Comparison of ENCODE assay signal across 23 mouse cellular contexts in genomic region chr19:40251115-40251514, GRCm38 (mm10).
"Had no signal": no experiment of that assay in that cellular context is flagged by ENCODE, and none has a peak within 500 bp of the region (broad histone marks: within the 10 kb centered on the region; RNA-seq: fewer than 3 reads in every experiment).

No protein-coding gene starts in this region.

- H3K4me2 ChIP-seq: heart, embryonic 12.5 days; hindbrain, embryonic 13.5 days; hindbrain, embryonic 15.5 days; kidney, embryonic 15.5 days; limb, embryonic 12.5 days had no signal

- H3K4me3 ChIP-seq: heart, embryonic 10.5 days; heart, embryonic 12.5 days; hindbrain, embryonic 13.5 days; hindbrain, embryonic 15.5 days; kidney, embryonic 15.5 days; layer of hippocampus, adult 2 months; left cerebral cortex, adult 2 months; limb, embryonic 10.5 days; limb, embryonic 12.5 days had no signal

- ATAC-seq: forebrain, postnatal 0 days; hindbrain, postnatal 0 days had no signal

- H3K9ac ChIP-seq: forebrain, postnatal 0 days; heart, embryonic 12.5 days; hindbrain, embryonic 13.5 days; hindbrain, embryonic 15.5 days; kidney, embryonic 15.5 days; limb, embryonic 12.5 days had no signal

- H3K4me1 ChIP-seq: hindbrain, embryonic 13.5 days; hindbrain, embryonic 15.5 days; limb, embryonic 10.5 days; limb, embryonic 12.5 days had no signal

- H3K9me3 ChIP-seq: heart, embryonic 10.5 days; heart, embryonic 12.5 days; hindbrain, embryonic 13.5 days; hindbrain, embryonic 15.5 days; kidney, embryonic 15.5 days; limb, embryonic 10.5 days; limb, embryonic 12.5 days had no signal

- H3K27me3 ChIP-seq: heart, embryonic 12.5 days; hindbrain, embryonic 13.5 days; hindbrain, embryonic 15.5 days; kidney, embryonic 15.5 days; limb, embryonic 12.5 days had no signal

- DNase-seq: forebrain, postnatal 0 days; gastrocnemius, postnatal 14 days; gastrocnemius, postnatal 36 days; heart, adult 18-20 months; heart, postnatal 10 days; heart, postnatal 36 days; kidney, adult 11 months; kidney, adult 2 months; kidney, adult 9 months; kidney, postnatal 14 days; kidney, postnatal 36 days; liver had no signal

- H3K27ac ChIP-seq: heart, embryonic 10.5 days; hindbrain, embryonic 13.5 days; hindbrain, embryonic 15.5 days; hindbrain, postnatal 0 days; kidney, embryonic 15.5 days; kidney, postnatal 0 days; layer of hippocampus, adult 2 months; left cerebral cortex, adult 2 months; limb, embryonic 10.5 days; limb, embryonic 12.5 days had no signal

- H3K36me3 ChIP-seq: hindbrain, embryonic 13.5 days; hindbrain, embryonic 15.5 days; kidney, embryonic 15.5 days; limb, embryonic 10.5 days; limb, embryonic 12.5 days had no signal
